Mouse (Mus musculus): Measurements from ENCODE around the gene Olfr129.

DNA sequence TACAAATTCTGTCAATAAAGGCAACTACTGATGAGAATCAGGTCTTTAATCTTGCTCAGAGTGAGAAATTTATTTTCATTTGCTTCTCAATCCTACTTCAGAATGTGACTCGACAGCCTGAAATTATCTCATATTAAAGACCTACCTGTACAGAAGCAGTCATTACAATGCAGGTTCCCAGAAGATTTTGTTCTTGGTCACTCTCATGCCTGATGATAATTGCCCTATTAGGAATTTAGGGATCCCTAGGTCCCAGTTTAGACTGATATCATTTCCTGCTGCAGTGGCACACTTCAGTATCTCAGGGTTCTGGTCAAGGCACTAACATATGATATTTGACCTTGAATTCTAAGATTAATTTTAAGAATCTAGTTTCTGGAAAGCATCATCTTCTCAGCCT is 3.7 kb upstream of the Olfr129 start, which contains the start of gene Olfr130:
- TF ChIP-seq GATA1 (IDR thresholded peaks at IDR 0.05; ENCODE audit: borderline replicate concordance, low read length) (no peak), FLI1 (IDR thresholded peaks at IDR 0.05; ENCODE audit: low read length) (no peak)

Measured in megakaryocyte, embryonic 14.5 days (primary cell).